Mouse (Mus musculus) left cerebral cortex, postnatal 25 days (tissue): ENCODE measurements around the gene Gpr55. TPM values are rescaled to one million over a fixed set of nuclear protein-coding genes. Genes with fewer than 3 reads are reported as not detected.
"Not testable (repeated sequence)": the region's sequence is repeated elsewhere in the genome, so short reads cannot be mapped to it uniquely, and the experiment has no call there.

Experiments used
- DNase-seq, 2 experiments: peaks; one replicate each; pipeline ENCODE4 v3.0.0; 2022; ENCODE audit warnings: low spot score in 2 of 2, mixed read lengths in 1 of 2
- intact Hi-C: fragments of 180-260 bp; cut with DNase I; formaldehyde crosslinking; loops from one replicate; pipeline ENCODE4 v1.15.1; 2025
- total RNA-seq, 2 experiments: library from RNA; stranded (reverse); gene quantifications; 2 replicates each; pipeline ENCODE4 v1.2.3; 2021

The Gpr55 gene
- under 1 TPM in 1 of 2 experiments, not detected in 1; 0.09 TPM for total RNA-seq

- intact Hi-C loops = no loop called here
- no peak for DNase-seq
Measured at GRCm38 (mm10) chr1:85960873-85961272, at the start of gene Gpr55. Gene Gpr55 (minus strand): TSS chr1:85961007.

DNA sequence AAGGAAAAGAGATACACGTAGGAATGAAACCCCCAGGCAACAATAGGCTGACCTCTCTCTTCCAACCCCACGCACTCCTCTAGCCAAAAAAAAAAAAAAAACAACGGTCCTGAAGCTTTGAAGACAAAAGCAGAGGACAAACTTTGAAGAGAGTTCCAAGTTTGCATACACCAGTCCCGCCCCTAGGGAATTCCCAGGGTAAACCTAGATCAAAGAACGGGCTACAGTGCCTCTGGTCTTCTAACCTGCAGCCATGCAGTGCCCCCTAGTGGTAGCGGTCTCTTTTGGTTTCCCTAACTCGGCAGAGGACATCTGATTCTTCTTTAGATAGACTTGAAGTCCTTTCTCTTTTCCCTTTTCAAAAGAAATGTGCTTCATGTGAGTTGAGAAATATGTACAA, 47.0 kb upstream of the Gpr55 start:
- DNase-seq = peak; percentile 88 to 94
- intact Hi-C loops = loop anchor here (1.0 to 2.0 kb wide), 2 partner anchors 73 to 154 kb away; no protein-coding TSS in a partner anchor

DNA sequence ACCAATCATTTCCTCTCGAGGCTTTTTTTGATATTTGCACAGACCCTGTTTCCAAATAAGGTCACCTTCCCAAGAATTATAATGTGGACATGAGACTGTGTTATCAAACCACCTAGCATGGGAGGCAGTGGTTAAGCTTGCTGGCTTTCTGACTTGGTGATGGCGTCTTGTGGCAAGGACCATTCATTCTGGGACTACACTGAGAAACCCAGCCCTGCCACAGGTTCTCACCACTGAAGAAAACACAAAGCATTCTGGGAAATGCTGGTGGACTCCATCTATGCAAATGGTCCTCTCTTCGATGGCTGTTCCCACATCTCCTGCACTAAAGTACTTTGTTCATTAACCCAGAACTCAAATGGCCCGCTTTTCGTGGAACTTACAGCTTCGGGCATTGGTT, 45.2 kb upstream of the Gpr55 start:
- no peak for DNase-seq
- intact Hi-C loops = loop anchor here (1.0 kb wide), 1 partner anchor 110 kb away; no protein-coding TSS in a partner anchor

DNA sequence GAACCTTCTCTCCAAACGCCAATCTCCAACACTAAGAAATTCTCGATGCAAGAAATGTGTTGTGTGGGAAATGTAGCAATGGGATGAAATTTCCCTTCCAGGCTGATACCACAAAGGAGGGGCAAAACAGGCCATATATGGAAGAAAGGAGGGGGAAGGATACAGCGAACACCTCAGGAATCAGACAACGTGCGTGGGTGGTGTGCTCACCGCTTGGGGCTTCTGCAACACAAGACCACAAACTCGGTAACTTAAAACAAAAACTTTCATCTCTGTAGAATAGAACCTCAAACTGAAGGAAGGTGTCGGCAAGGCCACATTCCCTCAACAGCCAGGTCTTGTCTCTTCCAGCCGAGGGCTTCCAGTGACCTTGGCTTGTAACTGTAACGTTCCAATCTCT, 44.7 kb upstream of the Gpr55 start:
- DNase-seq = no peak
- intact Hi-C loops = no loop called here

DNA sequence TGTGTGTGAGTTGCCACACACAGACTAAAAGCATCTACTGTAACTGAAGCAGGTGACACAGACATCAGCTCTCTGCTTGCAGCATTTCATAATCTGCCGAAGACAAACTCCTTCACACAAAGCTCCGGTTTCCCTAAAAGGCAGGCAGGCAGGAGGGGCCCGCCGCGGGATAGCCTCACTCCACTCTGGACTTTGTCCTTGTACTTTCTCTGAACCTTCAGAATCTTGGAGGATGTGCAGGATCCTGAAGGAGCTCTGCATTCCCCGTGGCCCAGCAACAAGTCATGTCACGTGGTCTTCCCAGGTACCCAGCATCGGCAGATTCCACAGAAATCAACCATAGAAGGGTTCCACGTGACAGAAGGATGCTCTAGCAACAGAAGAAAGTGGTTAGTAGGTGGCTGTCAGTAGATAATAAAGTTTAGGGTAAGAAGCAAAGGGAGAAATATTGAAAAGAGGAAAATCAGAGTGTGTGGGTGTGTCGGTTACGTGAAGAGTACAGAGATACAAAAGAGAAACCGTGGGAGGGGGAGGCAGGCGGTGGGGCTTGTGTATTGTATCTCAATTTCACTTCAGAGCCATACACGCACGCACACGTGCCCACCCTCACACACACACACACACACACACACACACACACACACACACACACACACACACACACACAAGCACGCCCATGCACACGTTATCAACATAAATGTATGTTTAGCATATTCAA, 39.2 kb upstream of the Gpr55 start:
- intact Hi-C loops = no loop called here
- DNase-seq = peak; percentile 47 to 60

GRCm38 (mm10) chr1:85998012-85998411, 37.2 kb upstream of the Gpr55 start:
- DNase-seq = no peak
- intact Hi-C loops = no loop called here

GRCm38 (mm10) chr1:85997221-85997620, 36.4 kb upstream of the Gpr55 start:
- intact Hi-C loops = no loop called here
- DNase-seq = no peak

DNA sequence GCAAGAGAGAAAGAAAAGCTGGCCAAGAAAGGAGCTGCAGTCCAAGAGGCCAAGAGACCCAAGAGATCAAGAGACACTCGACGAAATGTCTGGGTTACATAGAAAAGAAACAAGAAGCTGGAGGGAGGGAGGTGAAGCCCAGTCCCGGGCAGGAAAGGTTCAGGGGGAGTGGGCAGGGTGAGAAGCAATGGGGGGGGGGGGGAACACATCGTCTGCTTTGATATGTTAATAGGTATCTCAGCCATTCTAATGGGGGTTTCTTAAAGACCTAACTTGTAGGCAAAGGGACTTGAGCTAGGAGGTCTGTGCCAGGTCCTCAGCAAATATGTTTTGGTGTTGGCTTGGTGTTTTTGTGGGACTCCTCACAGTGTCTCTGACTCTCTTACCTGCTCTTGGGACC, 32.7 kb upstream of the Gpr55 start:
- intact Hi-C loops = no loop called here
- DNase-seq = no peak

DNA sequence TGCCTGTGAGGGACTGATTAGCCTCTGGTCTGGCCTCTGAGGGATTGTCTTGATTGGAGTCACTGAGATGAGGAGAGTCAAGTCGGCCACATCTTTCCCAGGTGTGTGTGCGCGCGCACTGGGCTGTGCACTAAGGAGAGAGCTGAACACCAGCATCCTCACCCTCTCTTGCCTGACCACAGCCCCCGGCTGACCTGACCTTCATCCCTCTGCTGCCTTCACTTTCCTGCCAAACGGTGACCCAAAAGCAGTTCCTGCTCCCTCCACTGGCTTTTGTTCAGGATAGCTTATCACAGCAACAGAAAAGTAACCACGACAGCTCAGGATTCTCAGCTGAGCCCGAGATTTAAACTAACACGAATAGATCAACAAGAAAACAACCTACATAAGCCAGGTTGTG, 31.4 kb upstream of the Gpr55 start:
- no peak for DNase-seq
- intact Hi-C loops = no loop called here

- DNase-seq, intact Hi-C loops: not testable (repeated sequence)
Measured at GRCm38 (mm10) chr1:85988882-85989281, 28.1 kb upstream of the Gpr55 start.

DNA sequence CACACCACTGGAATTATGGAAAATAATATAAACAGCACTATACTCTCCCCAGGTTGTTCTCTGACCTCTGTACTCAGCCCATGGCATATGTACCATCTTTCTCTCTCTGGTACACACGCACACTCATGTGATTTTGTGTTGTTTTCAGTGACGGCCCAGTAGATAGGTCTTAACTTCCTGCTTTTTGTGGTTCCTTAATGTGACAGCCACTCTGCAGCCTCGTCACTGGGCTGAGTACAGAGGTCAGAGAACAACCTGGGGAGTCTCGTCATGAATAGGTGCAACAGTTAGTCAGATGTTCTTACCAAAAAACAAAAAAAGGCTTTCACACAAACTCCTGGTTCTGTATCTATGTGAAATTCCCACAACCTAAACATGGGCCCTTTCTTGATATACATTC, 27.5 kb upstream of the Gpr55 start:
- no peak for DNase-seq
- intact Hi-C loops = no loop called here

DNA sequence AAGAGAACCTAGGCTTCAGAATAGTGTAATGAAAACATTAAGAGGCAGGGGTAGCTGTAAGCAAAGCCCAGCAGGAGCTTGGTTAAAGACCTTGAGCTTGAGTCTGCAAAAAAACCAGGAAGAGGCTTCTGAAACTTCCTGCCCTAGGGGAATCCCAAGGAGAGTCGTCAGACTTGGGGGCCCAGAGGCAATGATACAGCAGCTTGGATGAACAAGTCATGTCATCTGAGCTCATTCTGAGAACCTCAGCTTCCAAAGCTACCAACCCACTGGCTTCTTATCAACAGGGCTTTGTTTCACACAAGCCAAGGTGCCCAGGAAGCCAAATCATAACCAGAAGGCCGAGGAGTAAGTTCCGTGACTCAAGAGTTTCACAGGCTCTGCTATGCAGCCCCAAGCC, 25.0 kb upstream of the Gpr55 start:
- intact Hi-C loops = no loop called here

GRCm38 (mm10) chr1:85981738-85982357, 21.0 kb upstream of the Gpr55 start:
- intact Hi-C loops = no loop called here
- DNase-seq = no peak

More for the DNA sequence above, 25.0 kb upstream of the Gpr55 start:
- no peak for DNase-seq

GRCm38 (mm10) chr1:85977709-85978108, 16.9 kb upstream of the Gpr55 start:
- intact Hi-C loops = no loop called here
- DNase-seq = no peak

GRCm38 (mm10) chr1:85973468-85973877, 12.7 kb upstream of the Gpr55 start:
- intact Hi-C loops = no loop called here
- no peak for DNase-seq

GRCm38 (mm10) chr1:85972341-85972740, 11.5 kb upstream of the Gpr55 start:
- no peak for DNase-seq
- intact Hi-C loops = no loop called here

- no peak for DNase-seq
- intact Hi-C loops = no loop called here
Measured at GRCm38 (mm10) chr1:85971070-85971469, 10.3 kb upstream of the Gpr55 start.

DNA sequence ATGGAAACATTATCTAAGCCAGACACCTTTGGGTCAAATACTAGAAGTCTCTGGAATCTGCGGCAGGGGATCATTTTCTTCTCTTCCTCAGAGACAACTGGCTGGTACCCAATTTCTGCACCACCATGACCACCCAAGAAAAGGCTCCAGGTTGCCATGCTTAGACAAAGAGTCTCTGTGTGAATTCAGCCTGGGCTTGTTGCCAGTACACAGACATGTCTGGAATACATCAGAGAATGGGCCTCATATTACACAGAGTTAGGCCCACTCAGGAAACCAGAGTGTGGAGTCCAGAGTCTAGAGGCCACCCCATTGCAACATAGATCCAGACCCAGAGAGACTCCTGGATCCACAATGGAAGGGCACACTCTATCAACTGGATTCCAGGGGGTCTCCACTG, 8.7 kb upstream of the Gpr55 start:
- intact Hi-C loops = no loop called here
- peak in 1 of 2 experiments; percentile 43 for DNase-seq

DNA sequence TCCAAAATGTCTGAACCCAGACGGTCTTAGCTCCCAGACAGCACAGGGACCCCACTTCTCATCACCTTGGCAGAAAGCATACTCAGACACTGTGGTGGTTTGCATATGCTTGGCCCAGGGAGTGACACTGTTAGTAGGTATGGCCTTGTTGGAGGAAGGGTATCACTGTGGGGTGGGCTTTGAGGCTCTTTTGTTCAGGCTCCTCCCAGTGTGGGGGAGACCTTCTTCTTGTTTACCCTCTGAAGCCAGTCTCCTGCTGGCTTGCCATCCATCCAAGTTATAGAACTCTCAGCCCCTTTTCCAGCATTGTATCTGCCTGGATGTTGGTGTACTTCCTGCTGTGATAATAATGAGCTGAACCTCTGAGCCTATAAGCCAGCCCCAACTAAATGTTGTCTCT, 8.3 kb upstream of the Gpr55 start:
- DNase-seq = no peak
- intact Hi-C loops = no loop called here

GRCm38 (mm10) chr1:85965856-85966255, 5.0 kb upstream of the Gpr55 start:
- intact Hi-C loops = no loop called here
- DNase-seq = peak in 1 of 2 experiments; percentile 31

DNA sequence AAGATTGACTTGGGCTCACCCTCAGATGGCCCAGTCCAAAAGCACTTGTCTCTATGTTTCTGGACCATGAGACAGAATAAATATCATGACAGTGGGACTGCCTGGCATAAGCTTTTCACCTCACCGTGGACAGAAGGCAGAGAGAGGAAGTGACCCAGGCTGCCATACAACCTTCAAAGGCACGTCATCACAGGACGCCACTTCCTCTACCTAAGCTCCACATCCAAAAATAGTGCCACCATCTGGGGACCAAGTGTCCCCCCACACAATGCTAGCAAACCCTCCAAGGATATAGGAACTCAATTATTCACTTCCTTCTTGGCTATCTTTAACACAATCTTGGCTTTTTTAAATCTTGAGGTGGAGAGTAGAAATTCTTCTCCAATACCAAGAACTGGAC, 1.3 kb upstream of the Gpr55 start:
- intact Hi-C loops = no loop called here
- DNase-seq = no peak
